Mouse (Mus musculus) spleen, adult 2 months (tissue): ENCODE measurements around the gene Optc.

Experiments
- CTCF ChIP-seq: fragments of 200-500 bp; IDR thresholded peaks from 2 replicates; pipeline ENCODE4 v1.5.1; 2011; ENCODE audit warnings: mild to moderate bottlenecking, inconsistent platforms; ENCODE audit not compliant: insufficient read depth, insufficient read length, insufficient replicate concordance; ENCODE audit errors: extremely low read depth
- POLR2A ChIP-seq: fragments of 200-500 bp; IDR thresholded peaks from 2 replicates; pipeline ENCODE4 v1.6.1; 2011; ENCODE audit warnings: low read depth, low read length, inconsistent platforms

DNA sequence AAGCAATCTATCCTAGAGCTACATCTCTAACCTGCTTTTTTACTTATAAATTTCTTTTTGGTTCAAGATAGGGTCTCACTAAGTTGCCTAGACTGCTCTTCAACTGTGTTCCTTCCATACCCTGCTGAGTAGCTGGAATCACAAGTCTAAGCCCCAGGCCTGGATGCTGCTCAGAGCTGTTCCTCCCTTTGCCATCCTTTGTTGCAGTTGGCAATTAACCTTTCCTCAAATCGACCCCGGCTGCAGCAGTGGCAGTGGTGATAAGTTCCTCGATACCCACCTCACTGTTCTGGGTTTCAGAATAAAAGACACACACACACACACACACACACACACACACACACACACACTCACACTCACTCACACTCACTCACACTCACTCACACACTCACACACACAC, 17.4 kb upstream of the Optc start:
- TF ChIP-seq CTCF (no peak), POLR2A (no peak)
